Mouse (Mus musculus) ES-Bruce4 (cell line): Measurements from ENCODE around the gene Oxsr1. TPM values are rescaled to one million over a fixed set of nuclear protein-coding genes. Genes with fewer than 3 reads are reported as not detected.

ENCODE experiments used
- H3K27ac ChIP-seq: 2 replicates; pipeline ENCODE4 v1.5.1; 2012; ENCODE audit warnings: low read length, inconsistent platforms; ENCODE audit not compliant: insufficient read depth
- H3K27me3 ChIP-seq: 2 replicates; pipeline ENCODE4 v1.6.1; 2012; ENCODE audit warnings: mild to moderate bottlenecking, low read length, inconsistent platforms; ENCODE audit not compliant: control insufficient read depth, poor library complexity, insufficient read depth, severe bottlenecking
- H3K36me3 ChIP-seq: 2 replicates; pipeline ENCODE4 v1.6.1; 2012; ENCODE audit warnings: inconsistent platforms, mild to moderate bottlenecking, low read length, moderate library complexity; ENCODE audit not compliant: control insufficient read depth, poor library complexity, insufficient read depth, severe bottlenecking
- H3K4me1 ChIP-seq: one replicate; pipeline ENCODE4 v1.8.1; 2011; ENCODE audit warnings: low read length; ENCODE audit not compliant: control insufficient read depth, insufficient read depth
- H3K4me3 ChIP-seq: 2 replicates; pipeline ENCODE4 v1.5.1; 2011; ENCODE audit warnings: low read depth, mild to moderate bottlenecking, low read length
- H3K9ac ChIP-seq: 2 replicates; pipeline ENCODE4 v1.6.1; 2012; ENCODE audit warnings: low read depth, mild to moderate bottlenecking, inconsistent platforms; ENCODE audit not compliant: poor library complexity, severe bottlenecking
- H3K9me3 ChIP-seq: replicated peaks from 2 replicates; pipeline ENCODE4 v1.6.1; 2012; ENCODE audit warnings: mild to moderate bottlenecking, low read length, inconsistent platforms; ENCODE audit not compliant: control insufficient read depth, poor library complexity, insufficient read depth, severe bottlenecking
- CTCF ChIP-seq: IDR thresholded peaks from one replicate; pipeline ENCODE4 v1.8.1; 2011; ENCODE audit warnings: low read depth, low read length
- EP300 ChIP-seq: IDR thresholded peaks from 2 replicates; pipeline ENCODE4 v1.6.1; 2011; ENCODE audit warnings: low read depth, low read length; ENCODE audit not compliant: insufficient read depth
- POLR2A ChIP-seq: IDR thresholded peaks from one replicate; pipeline ENCODE4 v1.8.1; 2011; ENCODE audit warnings: low read length; ENCODE audit not compliant: insufficient read depth
- polyA plus RNA-seq: library from polyadenylated mRNA; stranded (reverse); fragments of >200 nt; gene quantifications from 2 replicates; pipeline ENCODE4 v1.2.4, GENCODE M21; 2011; ENCODE audit warnings: low read depth; ENCODE audit not compliant: missing spikeins, insufficient read depth, insufficient read length

Gene Oxsr1
- polyA plus RNA-seq, 1 experiment = 86.3 TPM

GRCm38 (mm10) chr9:119203617-119204016, 118.6 kb downstream of the Oxsr1 start:
- H3K27ac ChIP-seq = no peak overlapping the region
- no peak overlapping the region for H3K4me3 ChIP-seq
- H3K4me1 ChIP-seq = no peaks in the 10 kb centered on the region
- TF ChIP-seq CTCF (no peak), POLR2A (no peak), EP300 (no peak)
- no peak overlapping the region for H3K9ac ChIP-seq
- no peaks in the 10 kb centered on the region for H3K36me3 ChIP-seq
- H3K27me3 ChIP-seq = no peaks in the 10 kb centered on the region
- H3K9me3 ChIP-seq = peaks cover 23% of the 10 kb centered on the region

- H3K27ac ChIP-seq = no peak overlapping the region
- H3K27me3 ChIP-seq = no peaks in the 10 kb centered on the region
- no peaks in the 10 kb centered on the region for H3K36me3 ChIP-seq
- no peaks in the 10 kb centered on the region for H3K4me1 ChIP-seq
- peaks cover 23% of the 10 kb centered on the region for H3K9me3 ChIP-seq
- no peak overlapping the region for H3K4me3 ChIP-seq
- TF ChIP-seq CTCF (no peak), POLR2A (no peak), EP300 (no peak)
- no peak overlapping the region for H3K9ac ChIP-seq
Measured at GRCm38 (mm10) chr9:119201653-119202052, 120.6 kb downstream of the Oxsr1 start.

GRCm38 (mm10) chr9:119199151-119199861, 122.9 kb downstream of the Oxsr1 start:
- no peak overlapping the region for H3K9ac ChIP-seq
- H3K4me3 ChIP-seq = no peak overlapping the region
- no peaks in the 10 kb centered on the region for H3K36me3 ChIP-seq
- H3K27ac ChIP-seq = no peak overlapping the region
- H3K9me3 ChIP-seq = peaks cover 11% of the 10 kb centered on the region
- H3K27me3 ChIP-seq = no peaks in the 10 kb centered on the region
- H3K4me1 ChIP-seq = no peaks in the 10 kb centered on the region
- TF ChIP-seq EP300 (no peak), POLR2A (no peak), CTCF (no peak)

- Histone ChIP-seq H3K4me1 (no peaks in the 10 kb centered on the region), H3K9ac (no peak overlapping the region), H3K4me3 (no peak overlapping the region), H3K27ac (no peak overlapping the region), H3K27me3 (no peaks in the 10 kb centered on the region), H3K9me3 (no peaks in the 10 kb centered on the region), H3K36me3 (no peaks in the 10 kb centered on the region)
- TF ChIP-seq POLR2A (no peak), CTCF (peak; percentile 99)
Measured at GRCm38 (mm10) chr9:119192202-119192990, 129.8 kb downstream of the Oxsr1 start.

Other genes starting within 250 kb of the Oxsr1 start
- gene Plcd1, start 228.9 kb downstream of the Oxsr1 start, polyA plus RNA-seq = 22.0 and 23.2 TPM in 2 replicates
- gene Dlec1, start 219.9 kb downstream of the Oxsr1 start, polyA plus RNA-seq = 2.4 and 2.5 TPM in 2 replicates
- 0.78 and 2.1 TPM in 2 replicates for gene Acaa1b, start 165.3 kb downstream of the Oxsr1 start, polyA plus RNA-seq
- not detected in 2 replicates for gene Gm47289, start 163.3 kb downstream of the Oxsr1 start, polyA plus RNA-seq
- gene Slc22a13, start 113.3 kb downstream of the Oxsr1 start, polyA plus RNA-seq = 0.34 TPM in 1 of 2 replicates, not detected in the other
- gene Acaa1a, start 17.2 kb upstream of the Oxsr1 start, polyA plus RNA-seq = 20.7 and 23.9 TPM in 2 replicates
- 6.2 and 7.0 TPM in 2 replicates for gene Myd88, start 19.0 kb upstream of the Oxsr1 start, polyA plus RNA-seq
- gene Xylb, start 35.0 kb upstream of the Oxsr1 start, polyA plus RNA-seq = 7.8 and 7.9 TPM in 2 replicates
- gene Slc22a14, start 43.1 kb upstream of the Oxsr1 start, polyA plus RNA-seq = not detected in 2 replicates
- gene Acvr2b, start 79.7 kb upstream of the Oxsr1 start, polyA plus RNA-seq = 52.1 and 54.3 TPM in 2 replicates
- gene Exog, start 122.5 kb upstream of the Oxsr1 start, polyA plus RNA-seq = 10.5 and 11.0 TPM in 2 replicates